8 mouse cellular contexts compared by ENCODE assay signal in genomic region chrX:37110193-37110880, GRCm38 (mm10). TPM values are rescaled to one million over a fixed set of nuclear protein-coding genes. Genes with fewer than 3 reads are reported as not detected.
DNase-seq lines count a peak whose midpoint lies in the region; ATAC-seq and TF ChIP-seq lines count a peak whose summit lies in the region.

Gene Upf3b, minus strand, starts transcription at chrX:37110322.

- H3K27me3 ChIP-seq in embryonic facial prominence, embryonic 14.5 days (replicated peaks; ENCODE audit: control insufficient read depth, insufficient read depth, low read length), result no peaks in the 10 kb centered on the region
- H3K27me3 ChIP-seq in heart, adult 2 months (ENCODE audit: control insufficient read depth, insufficient read depth, low read length), result no peaks in the 10 kb centered on the region
- 0 out of 2 replicates have a peak, but pooled peaks cover under 1% of the 10 kb centered on the region for H3K27me3 ChIP-seq in limb, embryonic 13.5 days
- no peaks in the 10 kb centered on the region for H3K27me3 ChIP-seq in midbrain, embryonic 16.5 days (ENCODE audit: control insufficient read depth, insufficient read depth, low read depth, low read length)

- no peaks in the 10 kb centered on the region for H3K36me3 ChIP-seq in embryonic facial prominence, embryonic 14.5 days (ENCODE audit: control insufficient read depth, insufficient read depth, low read length)
- no peaks in the 10 kb centered on the region for H3K36me3 ChIP-seq in heart, adult 2 months (ENCODE audit: control insufficient read depth, insufficient read depth, low read length)
- H3K36me3 ChIP-seq in limb, embryonic 13.5 days, result no peaks in the 10 kb centered on the region; the same call in 1 of the 2 replicates
- H3K36me3 ChIP-seq in midbrain, embryonic 16.5 days (ENCODE audit: control insufficient read depth, insufficient read depth, low read length), result no peaks in the 10 kb centered on the region

- TF ChIP-seq EP300 in heart, adult 2 months (IDR thresholded peaks at IDR 0.05; ENCODE audit: insufficient read depth, low read depth, low read length), result no peak

- H3K4me1 ChIP-seq in embryonic facial prominence, embryonic 14.5 days (ENCODE audit: control insufficient read depth, insufficient read depth, low read length), result no peaks in the 10 kb centered on the region
- no peaks in the 10 kb centered on the region; the same call in 1 of the 2 replicates for H3K4me1 ChIP-seq in heart, adult 2 months (ENCODE audit: control insufficient read depth, insufficient read depth, low read length)
- no peaks in the 10 kb centered on the region for H3K4me1 ChIP-seq in limb, embryonic 13.5 days
- H3K4me1 ChIP-seq in midbrain, embryonic 16.5 days (ENCODE audit: control insufficient read depth, insufficient read depth, low read length), result peaks cover 6% of the 10 kb centered on the region; the same call in 1 of the 2 replicates

- TF ChIP-seq CTCF in heart, adult 2 months (IDR thresholded peaks at IDR 0.05), result no peak

- H3K4me3 ChIP-seq in embryonic facial prominence, embryonic 14.5 days (ENCODE audit: low read depth, low read length), result peak within 1 kb of the TSS; percentile 56
- peak within 1 kb of the TSS; percentile 75 for H3K4me3 ChIP-seq in heart, adult 2 months
- H3K4me3 ChIP-seq in limb, embryonic 13.5 days, result peak within 1 kb of the TSS; percentile 56
- H3K4me3 ChIP-seq in midbrain, embryonic 16.5 days (ENCODE audit: low read depth, low read length), result peak within 1 kb of the TSS; percentile 59

- WGBS in embryonic facial prominence, embryonic 14.5 days, result 25% methylated on average over 30 of the region's 30 CpGs
- 14% methylated on average over 30 of the region's 30 CpGs for WGBS in heart, adult 2 months
- WGBS in limb, embryonic 13.5 days, result 15% methylated on average over 30 of the region's 30 CpGs
- WGBS in midbrain, embryonic 16.5 days, result 12% methylated on average over 30 of the region's 30 CpGs

- DNase-seq in 3T3-L1 (ENCODE audit: low read depth, low spot score), result peak; percentile 99
- DNase-seq in adrenal gland, postnatal 4 days (ENCODE audit: low spot score in 2 of 2), result peak; percentile 42 to 78
- peak; percentile 97 for DNase-seq in embryonic facial prominence, embryonic 14.5 days (ENCODE audit: low spot score)
- DNase-seq in heart, adult 2 months, result peak; percentile 88 to 94
- DNase-seq in kidney, adult 8-10 months, result peak; percentile 93 to 97
- peak; percentile 78 to 94 for DNase-seq in spleen, postnatal 10 days (ENCODE audit: low spot score in 2 of 2)

- no peaks in the 10 kb centered on the region for H3K9me3 ChIP-seq in embryonic facial prominence, embryonic 14.5 days (ENCODE audit: control insufficient read depth, low read length)
- no peaks in the 10 kb centered on the region for H3K9me3 ChIP-seq in limb, embryonic 13.5 days
- H3K9me3 ChIP-seq in midbrain, embryonic 16.5 days (replicated peaks; ENCODE audit: control insufficient read depth, low read length, poor library complexity, severe bottlenecking), result no peaks in the 10 kb centered on the region

- peak within 1 kb of the TSS; percentile 65 for H3K27ac ChIP-seq in embryonic facial prominence, embryonic 14.5 days (replicated peaks; ENCODE audit: low read depth, low read length)
- H3K27ac ChIP-seq in heart, adult 2 months, result peak within 1 kb of the TSS; percentile 89
- H3K27ac ChIP-seq in limb, embryonic 13.5 days, result peak within 1 kb of the TSS; percentile 74
- peak within 1 kb of the TSS; percentile 83 for H3K27ac ChIP-seq in midbrain, embryonic 16.5 days (ENCODE audit: low read length)

- no peaks in the 10 kb centered on the region for H3K79me2 ChIP-seq in heart, adult 2 months (replicated peaks; ENCODE audit: control insufficient read depth, insufficient read depth, low read length)

- H3K4me2 ChIP-seq in embryonic facial prominence, embryonic 14.5 days (ENCODE audit: low read depth, low read length), result peak within 1 kb of the TSS; percentile 74
- H3K4me2 ChIP-seq in limb, embryonic 13.5 days (replicated peaks), result peak within 1 kb of the TSS; percentile 62
- peak within 1 kb of the TSS; percentile 62 for H3K4me2 ChIP-seq in midbrain, embryonic 16.5 days (ENCODE audit: low read length)

- peak; percentile 83 for TF ChIP-seq POLR2A in heart, adult 2 months (IDR thresholded peaks at IDR 0.05; ENCODE audit: insufficient read depth, low read depth, low read length)

- peak within 1 kb of the TSS; percentile 66 for H3K9ac ChIP-seq in embryonic facial prominence, embryonic 14.5 days (ENCODE audit: low read depth, low read length)
- peak within 1 kb of the TSS; percentile 80 for H3K9ac ChIP-seq in heart, adult 2 months (ENCODE audit: low read depth, low read length)
- H3K9ac ChIP-seq in limb, embryonic 13.5 days, result peak within 1 kb of the TSS; percentile 68
- peak within 1 kb of the TSS; percentile 62 for H3K9ac ChIP-seq in midbrain, embryonic 16.5 days (ENCODE audit: low read depth, low read length)

- intact Hi-C loops in heart, adult 2 months (cut with DNase I), result loop anchor here (1.0 kb wide), 3 partner anchors 16 to 81 kb away; partner anchors contain the start of genes Ndufa1, Nkap, Rnf113a1 and Rpl39

- peak; percentile 99 for ATAC-seq in embryonic facial prominence, embryonic 14.5 days (ENCODE audit: low read depth)
- ATAC-seq in limb, embryonic 13.5 days (ENCODE audit: low FRiP score, low read depth), result peak; percentile 97
- ATAC-seq in midbrain, embryonic 16.5 days, result peak; percentile 98

RNA-seq across cellular contexts. Expression of gene Upf3b, which starts in this region (rescaled TPM):
- 10 to 100 TPM; 26.9 to 27.7 TPM for total RNA-seq in adrenal gland, postnatal 4 days (2021)
- polyA plus RNA-seq in embryonic facial prominence, embryonic 14.5 days (2014; fragmentation: Nextera tagmentation; extraction: Ambion mirVana), result 12.2 and 13.4 TPM in 2 replicates
- total RNA-seq in heart, adult 2 months (2021), result 1 to 10 TPM; 6.6 to 6.7 TPM
- polyA plus RNA-seq in heart, adult 2 months (2012; rRNA removed), result 2.6 and 4.5 TPM in 2 replicates
- 17.4 and 19.7 TPM in 2 replicates for polyA plus RNA-seq in limb, embryonic 13.5 days (2015; fragmentation: Nextera tagmentation; extraction: Ambion mirVana)
- 29.8 and 32.8 TPM in 2 replicates for polyA plus RNA-seq in midbrain, embryonic 16.5 days (2015; fragmentation: Nextera tagmentation; extraction: Ambion mirVana)

Comparison
In these comparisons a context has a peak if more than half of its experiments do, and no peak if none do; other contexts are left out.
1. Peak in every context shown above with its lines: DNase-seq, ATAC-seq, H3K4me3 ChIP-seq and H3K27ac ChIP-seq.